Mouse (Mus musculus) spleen, adult 2 months (tissue): ENCODE measurements around the gene Slit3. TPM values are rescaled to one million over a fixed set of nuclear protein-coding genes. Genes with fewer than 3 reads are reported as not detected.

Experiments
- DNase-seq, 2 experiments: peaks; one replicate each; pipeline versions ENCODE4 v3.0.0 to v3.0.0-alpha.2; 2012 to 2021; ENCODE audit warnings: low spot score in 2 of 2, low read depth in 1 of 2
- H3K27ac ChIP-seq: fragments of 200-500 bp; 2 replicates; pipeline ENCODE4 v1.5.1; 2012; ENCODE audit warnings: low read length, inconsistent platforms; ENCODE audit not compliant: insufficient read depth
- H3K27me3 ChIP-seq: fragments of 200-500 bp; 2 replicates; pipeline ENCODE4 v1.6.1; 2012; ENCODE audit warnings: mild to moderate bottlenecking, moderate library complexity, low read length, inconsistent platforms; ENCODE audit not compliant: control insufficient read depth, insufficient read depth
- H3K36me3 ChIP-seq: fragments of 200-500 bp; 2 replicates; pipeline ENCODE4 v1.6.1; 2012; ENCODE audit warnings: mild to moderate bottlenecking, low read length, inconsistent platforms; ENCODE audit not compliant: control insufficient read depth, insufficient read depth
- H3K4me1 ChIP-seq: fragments of 200-500 bp; 2 replicates; pipeline ENCODE4 v1.6.1; 2011; ENCODE audit warnings: inconsistent platforms; ENCODE audit not compliant: control insufficient read depth, insufficient read depth, insufficient read length
- H3K4me3 ChIP-seq: fragments of 200-500 bp; 2 replicates; pipeline ENCODE4 v1.5.1; 2011; ENCODE audit warnings: mild to moderate bottlenecking, inconsistent platforms; ENCODE audit not compliant: insufficient read depth, insufficient read length; ENCODE audit errors: extremely low read depth
- CTCF ChIP-seq: fragments of 200-500 bp; IDR thresholded peaks from 2 replicates; pipeline ENCODE4 v1.5.1; 2011; ENCODE audit warnings: mild to moderate bottlenecking, inconsistent platforms; ENCODE audit not compliant: insufficient read depth, insufficient read length, insufficient replicate concordance; ENCODE audit errors: extremely low read depth
- POLR2A ChIP-seq: fragments of 200-500 bp; IDR thresholded peaks from 2 replicates; pipeline ENCODE4 v1.6.1; 2011; ENCODE audit warnings: low read depth, low read length, inconsistent platforms
- WGBS: fragments of 180-500 bp; shearing (Covaris S2); methylation state at CpG from one replicate; pipeline ENCODE4 v1.1.7; 2018; 5-methylcytosine and 5-hydroxymethylcytosine counted together
- polyA plus RNA-seq: library from polyadenylated mRNA; depleted of rRNA; stranded (reverse); fragments of >200 nt; gene quantifications from 2 replicates; pipeline ENCODE4 v1.2.3, GENCODE M21; 2012

Slit3 gene
- polyA plus RNA-seq, 1 experiment = 6.6 TPM

- WGBS = 85% methylated on average over 12 of the region's 12 CpGs
- Histone ChIP-seq H3K4me3 (no peak overlapping the region), H3K27me3 (no peaks in the 10 kb centered on the region), H3K4me1 (no peaks in the 10 kb centered on the region), H3K36me3 (no peaks in the 10 kb centered on the region), H3K27ac (no peak overlapping the region)
- DNase-seq = no peak
- TF ChIP-seq CTCF (no peak), POLR2A (no peak)
Observed at GRCm38 (mm10) chr11:35262289-35262941, 141.4 kb downstream of the Slit3 start.

- Histone ChIP-seq H3K27ac (no peak overlapping the region), H3K4me3 (no peak overlapping the region), H3K27me3 (no peaks in the 10 kb centered on the region), H3K36me3 (no peaks in the 10 kb centered on the region), H3K4me1 (no peaks in the 10 kb centered on the region)
- TF ChIP-seq POLR2A (no peak), CTCF (no peak)
- no peak for DNase-seq
- 85% methylated on average over 3 of the region's 3 CpGs for WGBS
Observed at GRCm38 (mm10) chr11:35264749-35265148, 143.7 kb downstream of the Slit3 start.

GRCm38 (mm10) chr11:35270396-35270795 lies 149.4 kb downstream of the Slit3 start:
- DNase-seq = no peak
- H3K27ac ChIP-seq = no peak overlapping the region
- no peaks in the 10 kb centered on the region for H3K36me3 ChIP-seq
- H3K4me1 ChIP-seq = no peaks in the 10 kb centered on the region
- 92% methylated on average over 9 of the region's 9 CpGs for WGBS
- H3K27me3 ChIP-seq = no peaks in the 10 kb centered on the region
- no peak overlapping the region for H3K4me3 ChIP-seq
- TF ChIP-seq CTCF (no peak), POLR2A (no peak)

GRCm38 (mm10) chr11:35273416-35273815 lies 152.4 kb downstream of the Slit3 start:
- H3K4me3 ChIP-seq = no peak overlapping the region
- no peaks in the 10 kb centered on the region for H3K4me1 ChIP-seq
- 71% methylated on average over 10 of the region's 10 CpGs for WGBS
- no peak overlapping the region for H3K27ac ChIP-seq
- H3K27me3 ChIP-seq = no peaks in the 10 kb centered on the region
- no peak for DNase-seq
- TF ChIP-seq CTCF (no peak), POLR2A (no peak)
- H3K36me3 ChIP-seq = no peaks in the 10 kb centered on the region

- Histone ChIP-seq H3K4me3 (no peak overlapping the region), H3K4me1 (no peaks in the 10 kb centered on the region), H3K27ac (no peak overlapping the region), H3K27me3 (no peaks in the 10 kb centered on the region), H3K36me3 (no peaks in the 10 kb centered on the region)
- 90% methylated on average over 3 of the region's 3 CpGs for WGBS
- no peak for DNase-seq
- TF ChIP-seq CTCF (no peak), POLR2A (no peak)
Observed at GRCm38 (mm10) chr11:35274036-35274435, 153.0 kb downstream of the Slit3 start.

- H3K36me3 ChIP-seq = no peaks in the 10 kb centered on the region
- H3K4me3 ChIP-seq = no peak overlapping the region
- no peak overlapping the region for H3K27ac ChIP-seq
- no peak for DNase-seq
- H3K4me1 ChIP-seq = no peaks in the 10 kb centered on the region
- WGBS = 87% methylated on average over 7 of the region's 7 CpGs
- H3K27me3 ChIP-seq = no peaks in the 10 kb centered on the region
- no peak for TF ChIP-seq CTCF
Observed at GRCm38 (mm10) chr11:35275300-35275699, 154.3 kb downstream of the Slit3 start.

- Histone ChIP-seq H3K27ac (no peak overlapping the region), H3K4me1 (no peaks in the 10 kb centered on the region), H3K27me3 (no peaks in the 10 kb centered on the region), H3K4me3 (no peak overlapping the region), H3K36me3 (no peaks in the 10 kb centered on the region)
- no peak for TF ChIP-seq CTCF
- no peak for TF ChIP-seq POLR2A
- DNase-seq = no peak
- 84% methylated on average over 11 of the region's 11 CpGs for WGBS
Observed at GRCm38 (mm10) chr11:35276001-35276400, 155.0 kb downstream of the Slit3 start.
